Mouse (Mus musculus) heart, postnatal 0 days (tissue): Measurements from ENCODE around the gene Rcor1.

Source experiments
- CTCF ChIP-seq: IDR thresholded peaks from 2 replicates; pipeline ENCODE4 v1.5.1; 2016; ENCODE audit warnings: antibody characterized with exemption, control low read depth, low read depth
- EP300 ChIP-seq: IDR thresholded peaks from 2 replicates; pipeline ENCODE4 v1.6.1; 2016; ENCODE audit warnings: antibody characterized with exemption, low read depth

DNA sequence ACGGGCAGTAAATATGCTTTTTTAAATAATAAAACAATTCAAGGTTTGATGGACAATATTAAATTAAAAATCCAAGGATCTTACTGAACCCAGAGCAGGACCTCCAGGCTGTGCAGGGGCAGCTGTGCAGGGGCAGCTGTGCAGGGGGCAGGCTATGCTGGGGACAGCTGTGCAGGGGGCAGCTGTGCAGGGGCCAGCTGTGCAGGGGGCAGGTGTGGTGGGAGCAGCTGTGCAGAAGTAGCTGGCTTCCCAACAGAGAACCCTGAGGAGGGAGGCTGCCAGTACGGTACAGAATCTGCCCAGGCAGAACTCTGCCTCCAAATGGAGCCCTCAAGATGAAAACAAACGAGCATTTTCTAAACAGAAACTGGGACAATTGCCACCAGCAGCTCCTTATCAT is 96.8 kb downstream of the Rcor1 start:
- TF ChIP-seq CTCF (no peak), EP300 (no peak)
